Comparison of ENCODE assay signal across 11 mouse cellular contexts in the genomic region with DNA sequence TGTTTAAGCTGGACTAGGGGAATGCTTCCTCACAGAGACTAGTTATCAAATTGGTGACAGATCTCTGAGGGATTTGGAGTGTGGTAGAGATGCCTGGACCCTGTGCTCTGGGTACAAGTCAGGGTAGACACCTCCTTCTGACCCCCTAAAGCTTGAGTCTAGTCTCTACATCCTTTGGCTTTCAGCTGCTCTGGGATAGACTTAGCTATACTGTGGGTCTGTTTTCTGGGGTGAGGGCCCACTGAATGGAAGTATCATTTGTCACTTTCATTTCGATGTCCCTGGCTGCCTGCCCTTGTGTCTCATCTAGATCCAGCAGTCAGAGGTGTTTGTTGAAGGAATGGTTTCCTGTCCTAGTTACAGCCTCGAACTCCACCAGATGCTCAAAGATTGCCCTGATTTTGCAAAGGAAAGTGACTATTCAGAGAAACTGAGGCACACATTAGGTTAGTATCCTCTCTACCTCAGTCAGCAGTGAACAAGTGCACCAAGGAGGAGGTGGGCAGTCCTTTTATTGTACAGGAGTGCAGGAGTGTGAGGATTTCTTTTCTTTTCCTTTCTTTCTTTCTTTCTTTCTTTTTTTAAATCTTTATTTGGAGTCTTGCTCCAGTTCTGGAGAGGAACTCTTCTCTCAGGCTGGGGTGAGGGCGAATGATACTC. TPM values are rescaled to one million over a fixed set of nuclear protein-coding genes. Genes with fewer than 3 reads are reported as not detected.
DNase-seq lines count a peak whose midpoint lies in the region; ATAC-seq lines count a peak whose summit lies in the region.
"Had no signal": no experiment of that assay in that cellular context is flagged by ENCODE, and none has a peak within 500 bp of the region (broad histone marks: within the 10 kb centered on the region; RNA-seq: fewer than 3 reads in every experiment).

No protein-coding gene starts in this region.

- no peak for DNase-seq in kidney, adult 18-20 months
- DNase-seq in hindbrain, embryonic 10.5 days (ENCODE audit: low spot score) = no peak
- DNase-seq in urinary bladder, adult 2 months (ENCODE audit: low spot score) = no peak
- no peak for DNase-seq in testis, postnatal 10 days (ENCODE audit: low spot score)
- DNase-seq: heart, adult 18-20 months; liver, embryonic 13.5 days had no signal

- no peak overlapping the region for H3K27ac ChIP-seq in kidney, embryonic 16.5 days (ENCODE audit: low read length)
- H3K27ac ChIP-seq in embryonic facial prominence, embryonic 13.5 days = no peak overlapping the region
- H3K27ac ChIP-seq in hindbrain, embryonic 10.5 days = no peak overlapping the region
- 0 out of 2 replicates have a peak overlapping the region, but pooled peaks have one; percentile 58 for H3K27ac ChIP-seq in midbrain, embryonic 13.5 days
- H3K27ac ChIP-seq: liver, embryonic 13.5 days had no signal

- H3K27me3 ChIP-seq in kidney, embryonic 16.5 days (ENCODE audit: insufficient read depth, low read length) = no peaks in the 10 kb centered on the region
- no peaks in the 10 kb centered on the region for H3K27me3 ChIP-seq in embryonic facial prominence, embryonic 13.5 days
- H3K27me3 ChIP-seq in hindbrain, embryonic 10.5 days (ENCODE audit: insufficient read depth, poor library complexity, severe bottlenecking) = no peaks in the 10 kb centered on the region
- H3K27me3 ChIP-seq in midbrain, embryonic 13.5 days = no peaks in the 10 kb centered on the region
- H3K27me3 ChIP-seq: liver, embryonic 13.5 days had no signal

- H3K4me1 ChIP-seq in kidney, embryonic 16.5 days (ENCODE audit: insufficient read depth, low read length) = no peaks in the 10 kb centered on the region
- peaks cover 7% of the 10 kb centered on the region; the same call in 1 of the 2 replicates for H3K4me1 ChIP-seq in embryonic facial prominence, embryonic 13.5 days
- peaks cover 10% of the 10 kb centered on the region; the same call in 1 of the 2 replicates for H3K4me1 ChIP-seq in hindbrain, embryonic 10.5 days (replicated peaks)
- peaks cover 10% of the 10 kb centered on the region; the same call in 1 of the 2 replicates for H3K4me1 ChIP-seq in midbrain, embryonic 13.5 days (replicated peaks)
- H3K4me1 ChIP-seq: liver, embryonic 13.5 days had no signal

- no peaks in the 10 kb centered on the region for H3K9me3 ChIP-seq in kidney, embryonic 16.5 days (ENCODE audit: low read length)
- H3K9me3 ChIP-seq in embryonic facial prominence, embryonic 13.5 days = no peaks in the 10 kb centered on the region
- H3K9me3 ChIP-seq in hindbrain, embryonic 10.5 days = no peaks in the 10 kb centered on the region
- H3K9me3 ChIP-seq in midbrain, embryonic 13.5 days = no peaks in the 10 kb centered on the region
- H3K9me3 ChIP-seq: liver, embryonic 13.5 days had no signal

- no peak overlapping the region for H3K4me3 ChIP-seq in kidney, embryonic 16.5 days (ENCODE audit: low read length)
- peak overlapping the region; percentile 28 for H3K4me3 ChIP-seq in embryonic facial prominence, embryonic 13.5 days
- H3K4me3 ChIP-seq in hindbrain, embryonic 10.5 days = peak overlapping the region; percentile 48
- peak overlapping the region; percentile 54 for H3K4me3 ChIP-seq in midbrain, embryonic 13.5 days (replicated peaks)
- H3K4me3 ChIP-seq: liver, embryonic 13.5 days had no signal

- no peaks in the 10 kb centered on the region for H3K36me3 ChIP-seq in kidney, embryonic 16.5 days (ENCODE audit: insufficient read depth, low read length)
- H3K36me3 ChIP-seq in embryonic facial prominence, embryonic 13.5 days = no peaks in the 10 kb centered on the region
- no peaks in the 10 kb centered on the region for H3K36me3 ChIP-seq in hindbrain, embryonic 10.5 days
- no peaks in the 10 kb centered on the region for H3K36me3 ChIP-seq in midbrain, embryonic 13.5 days
- H3K36me3 ChIP-seq: liver, embryonic 13.5 days had no signal

- 35% methylated on average over 3 of the region's 3 CpGs for WGBS in kidney, embryonic 16.5 days
- 32% methylated on average over 3 of the region's 3 CpGs for WGBS in embryonic facial prominence, embryonic 13.5 days
- 46% methylated on average over 3 of the region's 3 CpGs for WGBS in hindbrain, embryonic 10.5 days
- 44% methylated on average over 3 of the region's 3 CpGs for WGBS in midbrain, embryonic 13.5 days

- peak overlapping the region; percentile 50 for H3K4me2 ChIP-seq in kidney, embryonic 16.5 days (replicated peaks; ENCODE audit: low read depth, low read length)
- peak overlapping the region; percentile 56 for H3K4me2 ChIP-seq in embryonic facial prominence, embryonic 13.5 days
- H3K4me2 ChIP-seq in midbrain, embryonic 13.5 days (replicated peaks) = peak overlapping the region; percentile 65
- H3K4me2 ChIP-seq: liver, embryonic 13.5 days had no signal

- no peak overlapping the region for H3K9ac ChIP-seq in kidney, embryonic 16.5 days (replicated peaks; ENCODE audit: low read length)
- 0 out of 2 replicates have a peak overlapping the region, but pooled peaks have one; percentile 38 for H3K9ac ChIP-seq in embryonic facial prominence, embryonic 13.5 days
- peak overlapping the region; percentile 73 for H3K9ac ChIP-seq in midbrain, embryonic 13.5 days (replicated peaks)
- H3K9ac ChIP-seq: liver, embryonic 13.5 days had no signal

- ATAC-seq in kidney, embryonic 16.5 days (ENCODE audit: low FRiP score, low TSS enrichment) = no peak
- ATAC-seq in embryonic facial prominence, embryonic 13.5 days (ENCODE audit: insufficient number of reproducible peaks, insufficient read depth, low FRiP score, low TSS enrichment, low read depth) = no peak
- ATAC-seq in midbrain, embryonic 13.5 days = peak; percentile 41
- no peak for ATAC-seq in inflammation-experienced regulatory T-cells, adult 6 months

RNA-seq across cellular contexts. Expression of a gene that starts 0.5 kb away (rescaled TPM):
- polyA plus RNA-seq in kidney, embryonic 16.5 days (2015; fragmentation: Nextera tagmentation; extraction: Ambion mirVana) = 5.1 and 7.3 TPM in 2 replicates
- 5.5 and 7.3 TPM in 2 replicates for polyA plus RNA-seq in embryonic facial prominence, embryonic 13.5 days (2015; fragmentation: Nextera tagmentation; extraction: Ambion mirVana)
- polyA plus RNA-seq in hindbrain, embryonic 10.5 days (2016; fragmentation: Nextera tagmentation; extraction: Ambion mirVana) = 5.6 and 23.5 TPM in 2 replicates
- 72.4 and 88.1 TPM in 2 replicates for polyA plus RNA-seq in midbrain, embryonic 13.5 days (2015; fragmentation: Nextera tagmentation; extraction: Ambion mirVana)
- polyA plus RNA-seq in inflammation-experienced regulatory T-cells, adult 6 months (2017; shearing (Covaris generic)) = under 1 TPM in 1 of 3 experiments, not detected in 2; 0.13 TPM
- 0.28 TPM in 2 replicates for polyA plus RNA-seq in urinary bladder, adult 2 months (2012; rRNA removed)
- polyA plus RNA-seq: spleen, adult 2 months had no signal
